ENCODE assay signal across 8 mouse cellular contexts in the genomic region with DNA sequence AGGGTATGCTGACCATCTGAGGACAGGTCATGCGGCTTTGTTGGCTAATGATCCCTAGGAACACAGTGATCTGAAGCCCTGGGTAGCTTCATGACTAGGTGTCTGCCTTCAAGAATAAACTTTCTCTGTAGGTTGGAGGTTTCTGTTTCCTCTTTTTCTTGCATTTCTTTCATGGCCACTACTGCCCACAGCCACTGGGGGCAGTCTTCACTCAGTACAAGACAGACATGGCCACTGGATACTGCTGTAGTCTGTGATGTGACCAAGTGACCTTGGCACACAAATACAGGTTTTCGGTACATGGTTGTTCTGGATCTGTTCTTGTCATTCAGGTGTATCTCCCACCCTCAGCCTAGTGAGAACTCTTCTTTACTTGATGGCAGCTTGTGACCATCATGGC. TPM values are rescaled to one million over a fixed set of nuclear protein-coding genes. Genes with fewer than 3 reads are reported as not detected.
DNase-seq lines count a peak whose midpoint lies in the region; ATAC-seq and TF ChIP-seq lines count a peak whose summit lies in the region.

No protein-coding gene starts in this region.

- peak; percentile 62 for TF ChIP-seq CTCF in heart, postnatal 0 days (IDR thresholded peaks at IDR 0.05; ENCODE audit: low read depth)

- no peak for ATAC-seq in heart, postnatal 0 days (ENCODE audit: insufficient read depth, low read depth)
- no peak for ATAC-seq in heart, embryonic 11.5 days (replicated peaks; ENCODE audit: insufficient number of reproducible peaks, low FRiP score, low TSS enrichment)

- H3K9ac ChIP-seq in heart, postnatal 0 days (replicated peaks; ENCODE audit: low read depth, low read length), result no peak overlapping the region
- H3K9ac ChIP-seq in heart, embryonic 11.5 days (ENCODE audit: low read depth, low read length), result no peak overlapping the region

- no peak for DNase-seq in heart, postnatal 0 days (ENCODE audit: low spot score)
- DNase-seq in B cell, adult 2 months, result peak; percentile 69 to 70
- peak; percentile 56 for DNase-seq in adrenal gland, postnatal 14 days
- DNase-seq in embryonic facial prominence, embryonic 10.5 days (ENCODE audit: low spot score), result peak; percentile 36
- peak; percentile 31 for DNase-seq in lung, postnatal 25 days (ENCODE audit: low spot score)
- peak; percentile 22 to 28 for DNase-seq in thymus, postnatal 36 days
- DNase-seq in right cerebral cortex, postnatal 36 days (ENCODE audit: low spot score in 2 of 2), result no peak

- no peak overlapping the region for H3K4me3 ChIP-seq in heart, postnatal 0 days (ENCODE audit: low read depth, low read length)
- H3K4me3 ChIP-seq in heart, embryonic 11.5 days (ENCODE audit: low read depth, low read length), result no peak overlapping the region
- H3K4me3 ChIP-seq in embryonic facial prominence, embryonic 10.5 days, result no peak overlapping the region

- peaks cover 59% of the 10 kb centered on the region for H3K36me3 ChIP-seq in heart, postnatal 0 days (replicated peaks; ENCODE audit: control insufficient read depth, insufficient read depth, low read length)
- peaks cover 25% of the 10 kb centered on the region for H3K36me3 ChIP-seq in heart, embryonic 11.5 days (ENCODE audit: control insufficient read depth, insufficient read depth, low read length)
- H3K36me3 ChIP-seq in embryonic facial prominence, embryonic 10.5 days (replicated peaks), result peaks cover 85% of the 10 kb centered on the region

- TF ChIP-seq EP300 in heart, postnatal 0 days (IDR thresholded peaks at IDR 0.05; ENCODE audit: low read depth), result no peak

- H3K9me3 ChIP-seq in heart, postnatal 0 days (replicated peaks; ENCODE audit: control insufficient read depth, low read length), result no peaks in the 10 kb centered on the region
- no peaks in the 10 kb centered on the region for H3K9me3 ChIP-seq in heart, embryonic 11.5 days (replicated peaks; ENCODE audit: control insufficient read depth, low read length)
- no peaks in the 10 kb centered on the region for H3K9me3 ChIP-seq in embryonic facial prominence, embryonic 10.5 days

- no peak overlapping the region for H3K27ac ChIP-seq in heart, postnatal 0 days (ENCODE audit: low read depth)
- H3K27ac ChIP-seq in heart, embryonic 11.5 days (ENCODE audit: low read depth, low read length), result no peak overlapping the region
- H3K27ac ChIP-seq in embryonic facial prominence, embryonic 10.5 days (replicated peaks), result no peak overlapping the region

- 97% methylated on average over 2 of the region's 2 CpGs for WGBS in heart, postnatal 0 days
- 89% methylated on average over 2 of the region's 2 CpGs for WGBS in heart, embryonic 11.5 days (ENCODE audit: insufficient replicate concordance)
- WGBS in embryonic facial prominence, embryonic 10.5 days, result 94% methylated on average over 2 of the region's 2 CpGs

- no peak overlapping the region for H3K4me2 ChIP-seq in heart, postnatal 0 days (ENCODE audit: low read depth, low read length)
- H3K4me2 ChIP-seq in heart, embryonic 11.5 days, result no peak overlapping the region

- H3K4me1 ChIP-seq in heart, postnatal 0 days (ENCODE audit: control insufficient read depth, insufficient read depth), result no peaks in the 10 kb centered on the region
- no peaks in the 10 kb centered on the region for H3K4me1 ChIP-seq in heart, embryonic 11.5 days (ENCODE audit: control insufficient read depth, insufficient read depth, low read length)
- no peaks in the 10 kb centered on the region for H3K4me1 ChIP-seq in embryonic facial prominence, embryonic 10.5 days

- H3K27me3 ChIP-seq in heart, postnatal 0 days (ENCODE audit: control insufficient read depth, insufficient read depth, low read length), result no peaks in the 10 kb centered on the region
- no peaks in the 10 kb centered on the region for H3K27me3 ChIP-seq in heart, embryonic 11.5 days (ENCODE audit: control insufficient read depth, insufficient read depth, low read length)
- H3K27me3 ChIP-seq in embryonic facial prominence, embryonic 10.5 days (replicated peaks; ENCODE audit: low read depth, poor library complexity, severe bottlenecking), result no peaks in the 10 kb centered on the region

RNA-seq across cellular contexts. Expression of a gene that starts 24.2 kb away (rescaled TPM):
- 18.7 and 31.7 TPM in 2 replicates for total RNA-seq in heart, postnatal 0 days (2014; rRNA removed; ENCODE audit: low replicate concordance)
- polyA plus RNA-seq in heart, postnatal 0 days (2015; fragmentation: Nextera tagmentation; extraction: Ambion mirVana), result 11.0 and 13.9 TPM in 2 replicates
- polyA plus RNA-seq in heart, embryonic 11.5 days (2014; fragmentation: Nextera tagmentation; extraction: Ambion mirVana), result 24.4 and 24.6 TPM in 2 replicates
- 41.7 and 42.5 TPM in 2 replicates for total RNA-seq in adrenal gland, postnatal 14 days (2021)
- polyA plus RNA-seq in embryonic facial prominence, embryonic 10.5 days (2016; fragmentation: Nextera tagmentation; extraction: Ambion mirVana), result 23.3 and 23.8 TPM in 2 replicates

RNA-seq across cellular contexts. Expression of a gene that starts 36.5 kb away (rescaled TPM):
- total RNA-seq in heart, postnatal 0 days (2014; rRNA removed; ENCODE audit: low replicate concordance), result 0.19 and 1.2 TPM in 2 replicates
- polyA plus RNA-seq in heart, postnatal 0 days (2015; fragmentation: Nextera tagmentation; extraction: Ambion mirVana), result 0.20 and 0.29 TPM in 2 replicates
- 0.08 and 0.27 TPM in 2 replicates for polyA plus RNA-seq in heart, embryonic 11.5 days (2014; fragmentation: Nextera tagmentation; extraction: Ambion mirVana)
- total RNA-seq in adrenal gland, postnatal 14 days (2021), result 0.89 and 1.4 TPM in 2 replicates
- 0.11 and 0.15 TPM in 2 replicates for polyA plus RNA-seq in embryonic facial prominence, embryonic 10.5 days (2016; fragmentation: Nextera tagmentation; extraction: Ambion mirVana)

RNA-seq across cellular contexts. Expression of a gene that starts 51.0 kb away (rescaled TPM):
- 139 and 316 TPM in 2 replicates for total RNA-seq in heart, postnatal 0 days (2014; rRNA removed; ENCODE audit: low replicate concordance)
- polyA plus RNA-seq in heart, postnatal 0 days (2015; fragmentation: Nextera tagmentation; extraction: Ambion mirVana), result 1,908 and 1,920 TPM in 2 replicates
- 756 and 781 TPM in 2 replicates for polyA plus RNA-seq in heart, embryonic 11.5 days (2014; fragmentation: Nextera tagmentation; extraction: Ambion mirVana)
- 964 and 993 TPM in 2 replicates for total RNA-seq in adrenal gland, postnatal 14 days (2021)
- 378 and 386 TPM in 2 replicates for polyA plus RNA-seq in embryonic facial prominence, embryonic 10.5 days (2016; fragmentation: Nextera tagmentation; extraction: Ambion mirVana)

Comparison
In these comparisons a context has a peak if more than half of its experiments do, and no peak if none do; other contexts are left out.
1. DNase-seq: peak in B cell, adult 2 months (2 of 2), adrenal gland, postnatal 14 days (single experiment), embryonic facial prominence, embryonic 10.5 days (single experiment), lung, postnatal 25 days (single experiment) and thymus, postnatal 36 days (2 of 2); none in heart, postnatal 0 days (single experiment) and right cerebral cortex, postnatal 36 days (0 of 2).